Mouse (Mus musculus) forebrain, postnatal 0 days (tissue): ENCODE results near the gene Snx1. TPM values are rescaled to one million over a fixed set of nuclear protein-coding genes. Genes with fewer than 3 reads are reported as not detected.

Experiments used
- ATAC-seq: fragments of 200-750 bp; cut with Nextera tagmentation; 2 replicates; pipeline ENCODE4 v1.8.0; 2017; ENCODE audit warnings: mild to moderate bottlenecking, moderate library complexity
- DNase-seq: peaks from one replicate; pipeline ENCODE4 v3.0.0-alpha.2; 2015
- H3K27ac ChIP-seq: fragments of 300-500 bp; sonication (generic); 2 replicates; pipeline ENCODE4 v1.5.1; 2014; ENCODE audit warnings: low read depth, mild to moderate bottlenecking, antibody characterized with exemption, low read length, moderate library complexity, mixed read lengths
- H3K27me3 ChIP-seq: fragments of 300-500 bp; sonication (generic); 2 replicates; pipeline ENCODE4 v1.6.1; 2014; ENCODE audit warnings: mild to moderate bottlenecking, low read length, mixed read lengths; ENCODE audit not compliant: insufficient read depth
- H3K36me3 ChIP-seq: fragments of 300-500 bp; sonication (generic); 2 replicates; pipeline ENCODE4 v1.6.1; 2014; ENCODE audit warnings: mild to moderate bottlenecking, moderate library complexity; ENCODE audit not compliant: insufficient read depth
- H3K4me1 ChIP-seq: fragments of 300-500 bp; sonication (generic); 2 replicates; pipeline ENCODE4 v1.6.1; 2014; ENCODE audit warnings: antibody characterized with exemption; ENCODE audit not compliant: insufficient read depth
- H3K4me2 ChIP-seq: fragments of 300-500 bp; sonication (generic); 2 replicates; pipeline ENCODE4 v1.6.1; 2014; ENCODE audit warnings: low read depth, mild to moderate bottlenecking, moderate library complexity
- H3K4me3 ChIP-seq: fragments of 300-500 bp; sonication (generic); 2 replicates; pipeline ENCODE4 v1.5.1; 2014; ENCODE audit warnings: low read depth, low read length, mixed read lengths
- H3K9ac ChIP-seq: fragments of 300-500 bp; sonication (generic); 2 replicates; pipeline ENCODE4 v1.6.1; 2014; ENCODE audit warnings: mild to moderate bottlenecking
- H3K9me3 ChIP-seq: fragments of 300-500 bp; sonication (generic); 2 replicates; pipeline ENCODE4 v1.6.1; 2016; ENCODE audit warnings: low read length
- CTCF ChIP-seq: sonication (generic); IDR thresholded peaks from 2 replicates; pipeline ENCODE4 v1.5.1; 2016; ENCODE audit warnings: antibody characterized with exemption, control low read depth, low read depth
- WGBS: fragments of 180-500 bp; shearing (Covaris S2); extraction: QIAGEN DNeasy Blood & Tissue Kit; methylation state at CpG from one replicate; pipeline ENCODE4 v1.1.7; 2014; 5-methylcytosine and 5-hydroxymethylcytosine counted together
- polyA plus RNA-seq: library from polyadenylated mRNA; unstranded; fragments of >200 nt; fragmentation: Nextera tagmentation; extraction: Ambion mirVana; gene quantifications from 2 replicates; pipeline ENCODE4 v1.2.1, GENCODE M21; 2015
- total RNA-seq: library from RNA; depleted of rRNA; stranded (reverse); fragments of >200 nt; gene quantifications from 2 replicates; pipeline ENCODE4 v1.2.3, GENCODE M21; 2014

Gene Snx1
- total and polyA plus RNA-seq, 2 experiments from 2014 or later, result 51.5 to 59.8 TPM

DNA sequence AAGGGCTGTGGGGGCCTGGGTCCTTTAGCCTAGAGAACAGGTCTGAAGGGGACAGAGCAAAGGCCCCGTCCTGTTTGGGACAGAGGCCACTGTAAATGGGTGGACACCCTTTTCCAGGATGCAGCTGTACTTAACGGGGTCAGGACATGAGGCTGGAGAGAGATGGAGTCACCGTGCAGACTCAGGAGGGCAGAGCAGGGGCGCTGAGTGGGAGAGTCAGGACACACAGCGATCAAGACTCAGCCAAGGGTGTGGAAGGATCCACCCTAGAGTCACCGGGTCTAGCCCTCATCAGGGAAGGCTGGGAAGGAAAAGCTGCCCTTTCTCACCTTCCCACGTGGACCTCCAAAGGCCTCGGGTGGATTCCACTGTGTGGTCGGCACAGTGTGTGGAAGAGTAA lies 25.6 kb upstream of the Snx1 start:
- TF ChIP-seq CTCF, result no peak
- Histone ChIP-seq H3K4me3 (no peak overlapping the region), H3K9ac (no peak overlapping the region), H3K4me2 (no peak overlapping the region), H3K36me3 (no peaks in the 10 kb centered on the region), H3K27me3 (0 out of 2 replicates have a peak, but pooled peaks cover under 1% of the 10 kb centered on the region), H3K27ac (no peak overlapping the region), H3K4me1 (no peaks in the 10 kb centered on the region), H3K9me3 (no peaks in the 10 kb centered on the region)
- 70% methylated on average over 9 of the region's 9 CpGs for WGBS
- DNase-seq (no peak), ATAC-seq (no peak)

DNA sequence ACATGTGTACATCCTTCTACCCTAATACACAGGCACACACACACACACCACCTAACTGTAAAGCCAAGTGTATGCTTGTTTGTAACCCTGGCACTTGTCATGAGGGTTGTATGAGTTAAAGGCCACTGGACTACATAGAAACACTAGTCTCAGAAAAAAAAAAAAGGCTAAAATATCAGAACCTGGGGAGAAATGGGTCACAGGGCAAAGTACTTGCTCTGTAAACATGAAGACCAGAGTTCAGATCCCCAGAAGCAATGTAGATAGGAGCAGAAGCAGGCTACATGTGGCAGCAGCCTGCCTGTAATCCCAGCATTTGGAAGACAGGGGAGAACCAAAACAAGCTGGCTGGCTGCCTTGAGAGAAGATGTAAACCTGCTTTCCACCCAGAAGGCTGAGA lies 19.8 kb upstream of the Snx1 start:
- ATAC-seq, result no peak
- H3K4me3 ChIP-seq, result no peak overlapping the region

DNA sequence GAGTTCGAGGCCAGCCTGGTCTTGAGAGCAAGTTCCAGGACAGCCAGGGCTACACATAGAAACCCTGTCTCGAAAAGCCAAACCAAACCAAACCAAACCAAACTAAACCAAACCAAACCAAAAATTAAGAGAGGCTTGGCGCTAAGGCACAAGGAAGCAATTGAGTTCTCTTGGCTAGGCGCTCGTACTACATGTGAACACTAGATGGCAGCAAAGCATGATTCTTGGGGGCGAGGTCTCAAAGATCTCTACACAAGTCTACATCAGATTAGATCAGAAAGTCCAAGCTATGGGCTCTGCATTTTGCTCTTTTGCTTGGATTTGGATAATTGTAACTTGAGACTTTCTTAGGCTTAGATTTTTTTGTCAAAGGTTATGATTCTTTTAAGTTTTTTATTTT lies 17.9 kb upstream of the Snx1 start:
- peak; percentile 78 for ATAC-seq
- H3K9ac ChIP-seq, result no peak overlapping the region

More for the DNA sequence above, 19.8 kb upstream of the Snx1 start:
- no peaks in the 10 kb centered on the region for H3K4me1 ChIP-seq
- no peaks in the 10 kb centered on the region for H3K27me3 ChIP-seq
- H3K36me3 ChIP-seq, result no peaks in the 10 kb centered on the region
- no peak for DNase-seq
- no peaks in the 10 kb centered on the region for H3K9me3 ChIP-seq
- H3K4me2 ChIP-seq, result no peak overlapping the region
- TF ChIP-seq CTCF, result no peak
- H3K9ac ChIP-seq, result no peak overlapping the region
- H3K27ac ChIP-seq, result no peak overlapping the region

DNA sequence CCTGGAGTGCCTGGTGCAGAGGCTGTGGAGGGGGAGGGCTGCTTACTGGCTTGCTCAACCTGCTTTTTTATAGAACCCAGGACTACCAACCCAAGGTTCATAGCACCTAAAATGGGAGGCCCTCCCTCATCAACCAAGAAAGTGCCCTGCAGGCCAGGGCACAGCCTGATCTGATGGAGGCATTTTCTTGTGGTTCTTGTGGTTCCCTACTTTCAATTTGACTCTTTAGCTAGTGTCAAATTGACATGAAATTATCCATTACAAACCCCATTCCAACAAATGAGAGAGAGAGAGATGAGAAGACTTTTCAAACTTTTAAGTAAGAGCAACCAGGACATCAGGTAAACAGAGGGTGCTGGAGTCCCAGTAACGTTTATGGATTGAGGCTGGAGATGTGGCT lies 15.9 kb upstream of the Snx1 start:
- no peak for ATAC-seq
- WGBS, result 75% methylated on average over 1 of the region's 1 CpGs

More for the DNA sequence above, 17.9 kb upstream of the Snx1 start:
- Histone ChIP-seq H3K27ac (no peak overlapping the region), H3K4me2 (no peak overlapping the region), H3K9me3 (no peaks in the 10 kb centered on the region), H3K27me3 (no peaks in the 10 kb centered on the region), H3K36me3 (peaks cover 12% of the 10 kb centered on the region), H3K4me1 (no peaks in the 10 kb centered on the region), H3K4me3 (no peak overlapping the region)
- WGBS, result 11% methylated on average over 6 of the region's 6 CpGs
- TF ChIP-seq CTCF, result peak; percentile 95
- peak; percentile 92 for DNase-seq

DNA sequence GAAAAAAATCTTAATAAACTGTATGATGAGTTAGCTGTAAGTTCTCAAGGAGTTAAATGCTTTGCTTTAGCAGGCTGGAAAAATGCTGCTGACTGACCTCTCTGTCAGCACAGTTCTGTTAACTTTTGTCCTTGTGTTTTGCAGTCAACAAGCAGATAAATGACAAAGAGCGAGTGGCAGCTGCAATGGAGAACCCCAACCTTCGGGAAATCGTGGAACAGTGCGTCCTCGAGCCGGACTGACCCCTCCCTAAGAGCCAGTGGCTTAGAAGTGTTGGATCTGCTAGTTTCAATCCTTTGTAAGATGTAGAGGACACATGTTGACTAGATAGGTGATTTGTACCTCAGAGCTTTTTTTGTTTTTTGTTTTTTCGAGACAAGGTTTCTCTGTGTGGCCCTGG lies 11.8 kb upstream of the Snx1 start:
- DNase-seq (no peak), ATAC-seq (no peak)
- H3K4me2 ChIP-seq, result no peak overlapping the region
- H3K9ac ChIP-seq, result no peak overlapping the region
- 89% methylated on average over 7 of the region's 7 CpGs for WGBS
- H3K4me1 ChIP-seq, result no peaks in the 10 kb centered on the region
- H3K9me3 ChIP-seq, result no peaks in the 10 kb centered on the region
- TF ChIP-seq CTCF, result no peak
- H3K27ac ChIP-seq, result no peak overlapping the region
- H3K27me3 ChIP-seq, result no peaks in the 10 kb centered on the region
- H3K4me3 ChIP-seq, result no peak overlapping the region
- peaks cover 56% of the 10 kb centered on the region for H3K36me3 ChIP-seq

More for the DNA sequence above, 15.9 kb upstream of the Snx1 start:
- Histone ChIP-seq H3K27me3 (no peaks in the 10 kb centered on the region), H3K4me3 (no peak overlapping the region), H3K27ac (no peak overlapping the region), H3K9me3 (no peaks in the 10 kb centered on the region), H3K36me3 (peaks cover 29% of the 10 kb centered on the region), H3K4me2 (no peak overlapping the region), H3K4me1 (no peaks in the 10 kb centered on the region), H3K9ac (no peak overlapping the region)
- no peak for DNase-seq
- no peak for TF ChIP-seq CTCF

DNA sequence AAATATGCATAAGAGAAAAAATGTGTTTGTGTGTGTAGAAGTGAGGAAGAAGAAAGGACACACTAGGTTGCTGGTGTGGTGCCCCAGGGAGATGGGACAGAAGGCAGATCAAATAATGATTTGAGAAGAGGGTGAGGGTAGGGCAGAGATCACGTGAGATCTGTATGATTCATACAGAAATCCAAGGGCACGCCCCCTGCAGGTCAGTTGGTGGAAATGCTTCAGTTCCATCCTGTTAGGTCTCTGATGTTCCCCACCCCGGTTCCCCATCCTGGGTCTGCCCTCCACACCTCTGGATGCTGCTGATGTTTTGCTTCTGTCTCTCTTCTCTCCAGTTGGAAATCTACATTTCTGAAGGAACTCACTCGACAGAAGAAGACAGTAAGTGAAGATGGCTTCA lies 9.6 kb upstream of the Snx1 start:
- Histone ChIP-seq H3K4me3 (no peak overlapping the region), H3K9ac (no peak overlapping the region), H3K27ac (no peak overlapping the region), H3K9me3 (no peaks in the 10 kb centered on the region), H3K4me2 (no peak overlapping the region), H3K27me3 (no peaks in the 10 kb centered on the region), H3K36me3 (peaks cover 62% of the 10 kb centered on the region), H3K4me1 (no peaks in the 10 kb centered on the region)
- DNase-seq, result no peak
- no peak for ATAC-seq
- peak; percentile 56 for TF ChIP-seq CTCF
- WGBS, result 50% methylated on average over 4 of the region's 4 CpGs

DNA sequence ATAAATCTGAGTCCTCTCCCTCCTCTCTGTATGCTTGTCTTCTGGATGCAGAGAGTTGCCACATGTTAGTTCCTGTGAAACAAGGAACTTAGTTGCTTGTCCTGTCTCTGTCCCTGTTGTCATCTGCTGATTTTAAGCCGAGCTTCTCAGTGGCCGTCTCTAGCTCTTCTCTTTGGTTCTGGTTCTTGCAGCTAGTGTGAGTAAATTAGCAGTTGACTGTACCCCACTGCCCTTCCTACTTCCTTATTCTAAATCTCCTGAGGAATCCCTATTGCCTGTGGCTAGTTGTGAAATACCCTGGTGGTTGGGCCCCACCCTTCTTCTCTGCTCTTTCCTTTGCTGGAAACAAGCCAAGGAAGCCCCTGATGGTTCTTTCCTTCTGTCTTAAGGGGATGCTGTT lies 5.1 kb upstream of the Snx1 start:
- no peak overlapping the region for H3K27ac ChIP-seq
- H3K9me3 ChIP-seq, result no peaks in the 10 kb centered on the region
- ATAC-seq, result no peak
- no peak overlapping the region for H3K4me3 ChIP-seq
- peaks cover 5% of the 10 kb centered on the region for H3K4me1 ChIP-seq
- 80% methylated on average over 2 of the region's 2 CpGs for WGBS
- no peak for DNase-seq
- H3K4me2 ChIP-seq, result no peak overlapping the region
- TF ChIP-seq CTCF, result no peak
- no peak overlapping the region for H3K9ac ChIP-seq
- H3K36me3 ChIP-seq, result peaks cover 30% of the 10 kb centered on the region
- no peaks in the 10 kb centered on the region for H3K27me3 ChIP-seq

DNA sequence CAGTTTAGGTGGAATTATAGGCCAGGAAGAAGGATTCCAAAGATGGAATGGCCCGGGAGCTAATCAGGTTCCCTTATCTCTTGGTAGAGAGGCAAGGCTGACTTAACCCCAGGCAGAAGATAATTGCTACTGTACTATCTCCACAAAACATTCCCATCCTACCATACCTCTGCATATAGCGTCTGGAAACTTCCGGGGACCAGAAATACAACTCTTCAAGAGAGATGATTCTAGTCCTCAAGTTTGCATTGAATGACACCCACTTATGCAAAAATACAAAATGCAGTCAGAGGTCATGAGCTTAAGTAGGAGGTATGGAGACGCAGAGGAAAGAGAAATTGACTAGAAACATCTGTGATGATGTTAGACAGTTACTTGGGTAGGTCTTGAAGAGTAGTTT lies 1.5 kb upstream of the Snx1 start:
- Histone ChIP-seq H3K9ac (no peak overlapping the region), H3K4me1 (peaks cover 5% of the 10 kb centered on the region), H3K9me3 (no peaks in the 10 kb centered on the region), H3K36me3 (peaks cover 7% of the 10 kb centered on the region; the same call in 1 of the 2 replicates), H3K4me2 (no peak overlapping the region; the same call in 1 of the 2 replicates), H3K4me3 (no peak overlapping the region), H3K27me3 (no peaks in the 10 kb centered on the region), H3K27ac (no peak overlapping the region)
- 96% methylated on average over 4 of the region's 4 CpGs for WGBS
- ATAC-seq, result no peak
- DNase-seq, result no peak
- TF ChIP-seq CTCF, result no peak
